Mouse (Mus musculus) liver, adult (tissue): ENCODE measurements around the gene Speer4f1.
"Not testable (repeated sequence)": the region's sequence is repeated elsewhere in the genome, so short reads cannot be mapped to it uniquely, and the experiment has no call there.

Experiments used
- GATA4 ChIP-seq: IDR thresholded peaks from 2 replicates; pipeline ENCODE4 v1.6.1; 2014; ENCODE audit warnings: mild to moderate bottlenecking, low read length; ENCODE audit not compliant: insufficient replicate concordance

The Speer4f1 gene

GRCm38 (mm10) chr5:17475798-17476197, at the start of gene Speer4f1:
Gene Speer4f1, plus strand, starts transcription at chr5:17476098.
- TF ChIP-seq GATA4 = not testable (repeated sequence)

- no peak for TF ChIP-seq GATA4
Observed at GRCm38 (mm10) chr5:17426930-17427329, 49.0 kb upstream of the Speer4f1 start.

GRCm38 (mm10) chr5:17434721-17435120, 41.2 kb upstream of the Speer4f1 start:
- TF ChIP-seq GATA4 = no peak

- TF ChIP-seq GATA4 = no peak
Observed at GRCm38 (mm10) chr5:17436209-17436608, 39.7 kb upstream of the Speer4f1 start.

- TF ChIP-seq GATA4 = no peak
Observed at GRCm38 (mm10) chr5:17439487-17440102, 36.3 kb upstream of the Speer4f1 start.

- no peak for TF ChIP-seq GATA4
Observed at GRCm38 (mm10) chr5:17454059-17454458, 21.8 kb upstream of the Speer4f1 start.

- TF ChIP-seq GATA4 = no peak
Observed at GRCm38 (mm10) chr5:17454952-17455586, 20.8 kb upstream of the Speer4f1 start.

- TF ChIP-seq GATA4 = no peak
Observed at GRCm38 (mm10) chr5:17456671-17457070, 19.2 kb upstream of the Speer4f1 start.

GRCm38 (mm10) chr5:17476476-17476875, 578 bp downstream of the Speer4f1 start:
- no peak for TF ChIP-seq GATA4

- TF ChIP-seq GATA4 = no peak
Observed at GRCm38 (mm10) chr5:17489894-17490293, 14.0 kb downstream of the Speer4f1 start.

GRCm38 (mm10) chr5:17495616-17496015, 19.7 kb downstream of the Speer4f1 start:
- TF ChIP-seq GATA4 = no peak

- no peak for TF ChIP-seq GATA4
Observed at GRCm38 (mm10) chr5:17496650-17497049, 20.8 kb downstream of the Speer4f1 start.

- no peak for TF ChIP-seq GATA4
Observed at GRCm38 (mm10) chr5:17499873-17500329, 24.0 kb downstream of the Speer4f1 start.

- no peak for TF ChIP-seq GATA4
Observed at GRCm38 (mm10) chr5:17500866-17501265, 25.0 kb downstream of the Speer4f1 start.

GRCm38 (mm10) chr5:17505540-17505939, 29.6 kb downstream of the Speer4f1 start:
- no peak for TF ChIP-seq GATA4

- no peak for TF ChIP-seq GATA4
Observed at GRCm38 (mm10) chr5:17508038-17508437, 32.1 kb downstream of the Speer4f1 start.
